Mouse (Mus musculus): Measurements from ENCODE around the gene Col5a1. TPM values are rescaled to one million over a fixed set of nuclear protein-coding genes. Genes with fewer than 3 reads are reported as not detected.

Gene Col5a1
- total and polyA plus RNA-seq, 3 experiments, result 0.30 to 1.8 (median 1.0) TPM

DNA sequence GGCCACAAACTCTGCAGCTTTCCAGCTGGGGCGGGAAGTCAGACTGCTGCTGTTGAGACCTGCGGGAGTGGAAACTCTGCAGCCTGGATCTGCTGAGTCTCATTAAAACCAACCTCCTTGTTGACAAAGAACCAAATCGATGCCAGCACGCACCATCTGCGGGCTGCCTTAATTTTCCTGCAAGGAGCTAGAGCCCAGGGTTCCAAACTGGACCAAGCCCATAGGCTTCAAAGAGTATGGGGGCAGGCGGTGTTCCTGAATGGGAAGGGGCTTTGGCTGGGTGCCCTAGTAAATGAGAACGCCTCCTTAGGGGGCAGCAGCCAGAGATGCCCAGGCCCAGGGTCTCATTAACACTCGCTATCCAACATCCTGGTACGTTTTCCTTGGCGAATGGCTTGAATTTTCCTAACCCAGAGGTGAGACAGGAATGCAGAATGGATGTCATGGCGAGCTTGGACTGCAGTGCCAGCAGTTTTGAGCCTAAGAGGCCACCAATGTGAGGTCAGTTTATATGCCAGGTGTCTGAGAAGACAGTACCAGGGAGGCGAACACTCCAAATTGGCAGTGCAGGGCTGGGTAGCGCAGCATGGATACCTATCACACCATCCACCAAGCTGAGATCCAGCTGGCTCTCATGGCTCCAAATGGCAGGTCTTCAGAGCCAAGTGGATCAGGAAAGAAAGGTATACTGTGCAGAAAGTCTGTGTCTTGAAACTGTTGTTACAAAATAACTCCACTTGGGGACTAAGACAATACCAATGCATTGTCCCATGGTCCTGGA lies 9.3 kb upstream of the Col5a1 start:
- Histone ChIP-seq H3K36me3 (replicated peaks) (no peaks in the 10 kb centered on the region), H3K9me3 (replicated peaks) (no peaks in the 10 kb centered on the region), H3K27me3 (ENCODE audit: insufficient read depth, low read length) (peaks cover 34% of the 10 kb centered on the region), H3K4me1 (ENCODE audit: insufficient read depth, low read depth, low read length) (no peaks in the 10 kb centered on the region), H3K4me3 (ENCODE audit: low read depth, low read length) (no peak overlapping the region)
- TF ChIP-seq TAL1 (conservative IDR thresholded peaks at IDR 0.05; ENCODE audit: low read depth, low read length), result no peak
- no peak for TF ChIP-seq CTCF (IDR thresholded peaks at IDR 0.05; ENCODE audit: low read depth, low read length)
- no peak for TF ChIP-seq POLR2AphosphoS5 (IDR thresholded peaks at IDR 0.05; ENCODE audit: insufficient replicate concordance, low read depth, low read length)
- TF ChIP-seq GATA1 (IDR thresholded peaks at IDR 0.05; ENCODE audit: borderline replicate concordance, low read length), result no peak
- no peak for TF ChIP-seq GATA2 (IDR thresholded peaks at IDR 0.05; ENCODE audit: borderline replicate concordance, low read depth, low read length)
- no peak for ATAC-seq (ENCODE audit: extremely low read depth, insufficient number of reproducible peaks, low FRiP score, poor library complexity, severe bottlenecking)
- no peak for DNase-seq (ENCODE audit: low spot score)

- DNase-seq (ENCODE audit: low spot score), result no peak
- Histone ChIP-seq H3K4me3 (ENCODE audit: low read depth, low read length) (no peak overlapping the region), H3K27me3 (ENCODE audit: insufficient read depth, low read length) (peaks cover 34% of the 10 kb centered on the region), H3K36me3 (replicated peaks) (no peaks in the 10 kb centered on the region), H3K9me3 (replicated peaks) (no peaks in the 10 kb centered on the region), H3K4me1 (ENCODE audit: insufficient read depth, low read depth, low read length) (no peaks in the 10 kb centered on the region)
- no peak for ATAC-seq (ENCODE audit: extremely low read depth, insufficient number of reproducible peaks, low FRiP score, poor library complexity, severe bottlenecking)
- TF ChIP-seq POLR2AphosphoS5 (IDR thresholded peaks at IDR 0.05; ENCODE audit: insufficient replicate concordance, low read depth, low read length) (no peak), TAL1 (conservative IDR thresholded peaks at IDR 0.05; ENCODE audit: low read depth, low read length) (no peak), CTCF (IDR thresholded peaks at IDR 0.05; ENCODE audit: low read depth, low read length) (no peak), GATA1 (IDR thresholded peaks at IDR 0.05; ENCODE audit: borderline replicate concordance, low read length) (no peak), GATA2 (IDR thresholded peaks at IDR 0.05; ENCODE audit: borderline replicate concordance, low read depth, low read length) (no peak)
Measured at GRCm38 (mm10) chr2:27878066-27878465, 8.2 kb upstream of the Col5a1 start.

GRCm38 (mm10) chr2:27883276-27883675 lies 2.9 kb upstream of the Col5a1 start:
- ATAC-seq (ENCODE audit: extremely low read depth, insufficient number of reproducible peaks, low FRiP score, poor library complexity, severe bottlenecking) (no peak), DNase-seq (ENCODE audit: low spot score) (no peak)
- Histone ChIP-seq H3K36me3 (replicated peaks) (no peaks in the 10 kb centered on the region), H3K4me1 (ENCODE audit: insufficient read depth, low read depth, low read length) (peaks cover 5% of the 10 kb centered on the region), H3K4me3 (ENCODE audit: low read depth, low read length) (no peak overlapping the region), H3K9me3 (replicated peaks) (no peaks in the 10 kb centered on the region; the same call in 1 of the 2 replicates), H3K27me3 (ENCODE audit: insufficient read depth, low read length) (peaks cover 52% of the 10 kb centered on the region)
- TF ChIP-seq GATA2 (IDR thresholded peaks at IDR 0.05; ENCODE audit: borderline replicate concordance, low read depth, low read length), result no peak
- no peak for TF ChIP-seq POLR2AphosphoS5 (IDR thresholded peaks at IDR 0.05; ENCODE audit: insufficient replicate concordance, low read depth, low read length)
- no peak for TF ChIP-seq CTCF (IDR thresholded peaks at IDR 0.05; ENCODE audit: low read depth, low read length)
- no peak for TF ChIP-seq TAL1 (conservative IDR thresholded peaks at IDR 0.05; ENCODE audit: low read depth, low read length)

DNA sequence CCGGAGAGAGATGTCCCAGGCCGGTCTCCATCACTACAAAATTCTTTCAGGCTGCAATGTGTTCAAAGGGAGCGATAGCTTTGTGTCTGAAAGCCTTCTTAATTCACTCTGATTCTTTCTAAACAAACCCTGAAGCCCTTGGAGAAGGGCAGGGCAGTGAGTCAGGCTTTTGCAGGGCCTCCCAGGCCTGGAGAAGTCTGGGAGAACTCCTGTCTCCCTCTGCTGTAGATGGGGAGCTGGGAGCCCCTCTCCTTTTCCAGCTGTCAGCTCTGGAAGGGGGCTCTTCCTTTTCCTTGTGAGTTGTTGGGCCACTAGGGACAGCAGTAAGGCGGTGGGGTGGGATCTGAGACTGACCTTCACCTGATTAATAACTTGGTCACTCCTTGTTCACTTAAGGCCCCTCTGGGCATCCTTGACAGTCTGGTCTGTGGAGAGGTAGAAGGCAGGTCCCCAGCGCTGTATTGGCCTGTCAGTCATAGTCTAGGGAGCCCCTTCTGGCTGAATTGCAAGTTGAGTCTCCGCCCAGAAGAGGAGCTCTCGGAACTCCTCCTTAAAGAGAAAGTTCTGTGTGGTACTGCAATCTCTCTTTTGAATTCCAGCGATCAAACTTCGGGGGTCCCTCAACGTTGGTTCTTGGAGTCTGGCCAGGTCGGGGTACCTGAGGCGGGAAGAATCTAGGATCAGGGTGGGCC lies 623 bp upstream of the Col5a1 start:
- Histone ChIP-seq H3K4me1 (ENCODE audit: insufficient read depth, low read depth, low read length) (peaks cover 5% of the 10 kb centered on the region), H3K36me3 (replicated peaks) (no peaks in the 10 kb centered on the region), H3K9me3 (replicated peaks) (no peaks in the 10 kb centered on the region; the same call in 1 of the 2 replicates), H3K4me3 (ENCODE audit: low read depth, low read length) (no peak overlapping the region), H3K27me3 (ENCODE audit: insufficient read depth, low read length) (peaks cover 65% of the 10 kb centered on the region)
- no peak for DNase-seq (ENCODE audit: low spot score)
- no peak for ATAC-seq (ENCODE audit: extremely low read depth, insufficient number of reproducible peaks, low FRiP score, poor library complexity, severe bottlenecking)
- TF ChIP-seq TAL1 (conservative IDR thresholded peaks at IDR 0.05; ENCODE audit: low read depth, low read length) (no peak), POLR2AphosphoS5 (IDR thresholded peaks at IDR 0.05; ENCODE audit: insufficient replicate concordance, low read depth, low read length) (no peak), GATA1 (IDR thresholded peaks at IDR 0.05; ENCODE audit: borderline replicate concordance, low read length) (no peak), CTCF (IDR thresholded peaks at IDR 0.05; ENCODE audit: low read depth, low read length) (no peak), GATA2 (IDR thresholded peaks at IDR 0.05; ENCODE audit: borderline replicate concordance, low read depth, low read length) (no peak)

GRCm38 (mm10) chr2:27886608-27887460 lies 609 bp downstream of the Col5a1 start:
- H3K4me1 ChIP-seq (ENCODE audit: insufficient read depth, low read depth, low read length), result peaks cover 5% of the 10 kb centered on the region
- H3K27me3 ChIP-seq (ENCODE audit: insufficient read depth, low read length), result peaks cover 60% of the 10 kb centered on the region
- no peaks in the 10 kb centered on the region; the same call in 1 of the 2 replicates for H3K9me3 ChIP-seq (replicated peaks)
- TF ChIP-seq POLR2AphosphoS5 (IDR thresholded peaks at IDR 0.05; ENCODE audit: insufficient replicate concordance, low read depth, low read length) (no peak), GATA2 (IDR thresholded peaks at IDR 0.05; ENCODE audit: borderline replicate concordance, low read depth, low read length) (no peak), GATA1 (IDR thresholded peaks at IDR 0.05; ENCODE audit: borderline replicate concordance, low read length) (no peak)
- peak overlapping the region; percentile 15; the same call in 1 of the 2 replicates for H3K4me3 ChIP-seq (ENCODE audit: low read depth, low read length)
- H3K36me3 ChIP-seq (replicated peaks), result no peaks in the 10 kb centered on the region
- ATAC-seq (ENCODE audit: extremely low read depth, insufficient number of reproducible peaks, low FRiP score, poor library complexity, severe bottlenecking) (no peak), DNase-seq (ENCODE audit: low spot score) (no peak)
